Mouse (Mus musculus): ENCODE data around the gene Ptgir. TPM values are rescaled to one million over a fixed set of nuclear protein-coding genes. Genes with fewer than 3 reads are reported as not detected.

Ptgir gene
- total RNA-seq, 2 experiments from 2014 or later = 0.67 to 0.79 TPM

GRCm38 (mm10) chr7:16920150-16920579 is 13.9 kb downstream of the Ptgir start:
- peak; percentile 33 for DNase-seq
- Histone ChIP-seq H3K27ac (peak overlapping the region; percentile 75), H3K4me3 (peak overlapping the region; percentile 20)
- intact Hi-C loops (cut with DNase I) = no loop called here
- TF ChIP-seq CTCF (IDR thresholded peaks at IDR 0.05) = no peak

- peak overlapping the region; percentile 99 for H3K4me3 ChIP-seq
- DNase-seq = peak; percentile 69
- intact Hi-C loops (cut with DNase I) = no loop called here
- H3K27ac ChIP-seq = peak overlapping the region; percentile 96
- TF ChIP-seq CTCF (IDR thresholded peaks at IDR 0.05) = no peak
Measured at GRCm38 (mm10) chr7:16920818-16921791, 14.8 kb downstream of the Ptgir start.

- DNase-seq = peak; percentile 78
- TF ChIP-seq CTCF (IDR thresholded peaks at IDR 0.05) = no peak
- peak overlapping the region; percentile 99 for H3K4me3 ChIP-seq
- intact Hi-C loops (cut with DNase I) = no loop called here
- peak overlapping the region; percentile 96 for H3K27ac ChIP-seq
Measured at GRCm38 (mm10) chr7:16921881-16922335, 15.6 kb downstream of the Ptgir start.

GRCm38 (mm10) chr7:16922360-16922973 is 16.2 kb downstream of the Ptgir start:
- TF ChIP-seq CTCF (IDR thresholded peaks at IDR 0.05) = no peak
- Histone ChIP-seq H3K27ac (peak overlapping the region; percentile 96), H3K4me3 (peak overlapping the region; percentile 99)
- peak; percentile 72 for DNase-seq
- intact Hi-C loops (cut with DNase I) = no loop called here

GRCm38 (mm10) chr7:16923283-16924036 is 17.2 kb downstream of the Ptgir start:
- DNase-seq = peak; percentile 65
- intact Hi-C loops (cut with DNase I) = no loop called here

GRCm38 (mm10) chr7:16924037-16924834 is 17.9 kb downstream of the Ptgir start, which contains the start of gene Calm3:
Gene Calm3 (minus strand): TSS chr7:16924114.
- Histone ChIP-seq H3K27ac (peak within 1 kb of the TSS; percentile 96), H3K4me3 (peak within 1 kb of the TSS; percentile 99)
- intact Hi-C loops (cut with DNase I) = no loop called here
- DNase-seq = peak; percentile 100
- TF ChIP-seq CTCF (IDR thresholded peaks at IDR 0.05) = no peak

More at GRCm38 (mm10) chr7:16923283-16924036, 17.2 kb downstream of the Ptgir start:
- peak overlapping the region; percentile 96 for H3K27ac ChIP-seq
- peak overlapping the region; percentile 99 for H3K4me3 ChIP-seq
- no peak for TF ChIP-seq CTCF (IDR thresholded peaks at IDR 0.05)

GRCm38 (mm10) chr7:16928341-16928740 is 22.1 kb downstream of the Ptgir start:
- no peak for DNase-seq
- no peak overlapping the region for H3K27ac ChIP-seq
- no peak for TF ChIP-seq CTCF (IDR thresholded peaks at IDR 0.05)
- H3K4me3 ChIP-seq = no peak overlapping the region
- intact Hi-C loops (cut with DNase I) = no loop called here

GRCm38 (mm10) chr7:16930850-16931249 is 24.6 kb downstream of the Ptgir start:
- Histone ChIP-seq H3K27ac (no peak overlapping the region), H3K4me3 (no peak overlapping the region)
- intact Hi-C loops (cut with DNase I) = loop anchor here (1.0 kb wide), 1 partner anchor 71 kb away; no protein-coding TSS in a partner anchor
- DNase-seq = peak; percentile 75
- TF ChIP-seq CTCF (IDR thresholded peaks at IDR 0.05) = peak; percentile 95

- H3K27ac ChIP-seq = peak overlapping the region; percentile 9
- DNase-seq = peak; percentile 81
- peak; percentile 90 for TF ChIP-seq CTCF (IDR thresholded peaks at IDR 0.05)
- no peak overlapping the region for H3K4me3 ChIP-seq
- intact Hi-C loops (cut with DNase I) = loop anchor here (1.0 to 2.0 kb wide), 3 partner anchors 18 to 135 kb away; no protein-coding TSS in a partner anchor
Measured at GRCm38 (mm10) chr7:16931968-16932627, 25.8 kb downstream of the Ptgir start.

- intact Hi-C loops (cut with DNase I) = loop anchor here (1.0 to 2.0 kb wide), 3 partner anchors 17 to 134 kb away; no protein-coding TSS in a partner anchor
- peak; percentile 41 for DNase-seq
- H3K4me3 ChIP-seq = no peak overlapping the region
- peak overlapping the region; percentile 9; the same call in 1 of the 2 replicates for H3K27ac ChIP-seq
- peak; percentile 60 for TF ChIP-seq CTCF (IDR thresholded peaks at IDR 0.05)
Measured at GRCm38 (mm10) chr7:16932704-16933577, 26.7 kb downstream of the Ptgir start.
